Mouse (Mus musculus) adrenal gland, adult 18-20 months (tissue): ENCODE measurements around the gene Dync1i1. TPM values are rescaled to one million over a fixed set of nuclear protein-coding genes. Genes with fewer than 3 reads are reported as not detected.

ENCODE experiments used
- DNase-seq, 2 experiments: peaks; one replicate each; pipeline ENCODE4 v3.0.0; 2021 to 2022; ENCODE audit warnings: low spot score in 2 of 2
- total RNA-seq, 2 experiments: library from RNA; stranded (reverse); gene quantifications; 1 replicate in 1 of 2; 2 replicates in 1 of 2; pipeline ENCODE4 v1.2.3; 2021

The Dync1i1 gene
- total RNA-seq, 2 experiments from 2014 or later: 1.2 to 1.7 TPM

- no peak for DNase-seq
Measured at GRCm38 (mm10) chr6:5966376-5966775, 240.9 kb downstream of the Dync1i1 start.

- no peak for DNase-seq
Measured at GRCm38 (mm10) chr6:5966806-5967445, 241.5 kb downstream of the Dync1i1 start.

GRCm38 (mm10) chr6:5967545-5967944, 242.1 kb downstream of the Dync1i1 start:
- DNase-seq: no peak

- DNase-seq: no peak
Measured at GRCm38 (mm10) chr6:5969613-5970012, 244.2 kb downstream of the Dync1i1 start.

GRCm38 (mm10) chr6:5976241-5976640, 250.8 kb downstream of the Dync1i1 start:
- no peak for DNase-seq

- DNase-seq: no peak
Measured at GRCm38 (mm10) chr6:5977238-5977920, 251.9 kb downstream of the Dync1i1 start.

- DNase-seq: no peak
Measured at GRCm38 (mm10) chr6:5991243-5991642, 265.8 kb downstream of the Dync1i1 start.

GRCm38 (mm10) chr6:5991817-5992755, 266.6 kb downstream of the Dync1i1 start:
- DNase-seq: peak in 1 of 2 experiments; percentile 17

- no peak for DNase-seq
Measured at GRCm38 (mm10) chr6:5993056-5993455, 267.6 kb downstream of the Dync1i1 start.

GRCm38 (mm10) chr6:5997535-5997934, 272.1 kb downstream of the Dync1i1 start:
- no peak for DNase-seq

- no peak for DNase-seq
Measured at GRCm38 (mm10) chr6:6002061-6002460, 276.6 kb downstream of the Dync1i1 start.

- DNase-seq: no peak
Measured at GRCm38 (mm10) chr6:6004756-6005485, 279.5 kb downstream of the Dync1i1 start.

GRCm38 (mm10) chr6:6005762-6006431, 280.5 kb downstream of the Dync1i1 start:
- peak; percentile 51 to 66 for DNase-seq

GRCm38 (mm10) chr6:6011364-6011763, 285.9 kb downstream of the Dync1i1 start:
- no peak for DNase-seq

- DNase-seq: no peak
Measured at GRCm38 (mm10) chr6:6015616-6016015, 290.2 kb downstream of the Dync1i1 start.

GRCm38 (mm10) chr6:6016931-6017330, 291.5 kb downstream of the Dync1i1 start:
- DNase-seq: no peak

GRCm38 (mm10) chr6:6023976-6024375, 298.5 kb downstream of the Dync1i1 start:
- DNase-seq: no peak

- DNase-seq: no peak
Measured at GRCm38 (mm10) chr6:6027664-6028063, 302.2 kb downstream of the Dync1i1 start.

GRCm38 (mm10) chr6:6038773-6039550, 313.5 kb downstream of the Dync1i1 start:
- DNase-seq: no peak
